Mouse (Mus musculus) heart, adult 18-20 months (tissue): ENCODE data around the gene Nell2. TPM values are rescaled to one million over a fixed set of nuclear protein-coding genes. Genes with fewer than 3 reads are reported as not detected.
"Not testable (repeated sequence)": the region's sequence is repeated elsewhere in the genome, so short reads cannot be mapped to it uniquely, and the experiment has no call there.

ENCODE experiments used
- DNase-seq, 2 experiments: peaks; one replicate each; pipeline ENCODE4 v3.0.0; 2021 to 2022; ENCODE audit warnings: mixed read lengths in 1 of 2
- long read RNA-seq, 2 experiments: library from polyadenylated mRNA; stranded (forward); transcript quantifications; one replicate each; pipeline ENCODE4 v2.0.0; 2021
- total RNA-seq, 2 experiments: library from RNA; stranded (reverse); gene quantifications; 2 replicates each; pipeline ENCODE4 v1.2.3; 2021

Nell2 gene
- total RNA-seq: not detected
- long read RNA-seq, experiment 1: 0 reads
- long read RNA-seq, experiment 2: 0 reads

DNA sequence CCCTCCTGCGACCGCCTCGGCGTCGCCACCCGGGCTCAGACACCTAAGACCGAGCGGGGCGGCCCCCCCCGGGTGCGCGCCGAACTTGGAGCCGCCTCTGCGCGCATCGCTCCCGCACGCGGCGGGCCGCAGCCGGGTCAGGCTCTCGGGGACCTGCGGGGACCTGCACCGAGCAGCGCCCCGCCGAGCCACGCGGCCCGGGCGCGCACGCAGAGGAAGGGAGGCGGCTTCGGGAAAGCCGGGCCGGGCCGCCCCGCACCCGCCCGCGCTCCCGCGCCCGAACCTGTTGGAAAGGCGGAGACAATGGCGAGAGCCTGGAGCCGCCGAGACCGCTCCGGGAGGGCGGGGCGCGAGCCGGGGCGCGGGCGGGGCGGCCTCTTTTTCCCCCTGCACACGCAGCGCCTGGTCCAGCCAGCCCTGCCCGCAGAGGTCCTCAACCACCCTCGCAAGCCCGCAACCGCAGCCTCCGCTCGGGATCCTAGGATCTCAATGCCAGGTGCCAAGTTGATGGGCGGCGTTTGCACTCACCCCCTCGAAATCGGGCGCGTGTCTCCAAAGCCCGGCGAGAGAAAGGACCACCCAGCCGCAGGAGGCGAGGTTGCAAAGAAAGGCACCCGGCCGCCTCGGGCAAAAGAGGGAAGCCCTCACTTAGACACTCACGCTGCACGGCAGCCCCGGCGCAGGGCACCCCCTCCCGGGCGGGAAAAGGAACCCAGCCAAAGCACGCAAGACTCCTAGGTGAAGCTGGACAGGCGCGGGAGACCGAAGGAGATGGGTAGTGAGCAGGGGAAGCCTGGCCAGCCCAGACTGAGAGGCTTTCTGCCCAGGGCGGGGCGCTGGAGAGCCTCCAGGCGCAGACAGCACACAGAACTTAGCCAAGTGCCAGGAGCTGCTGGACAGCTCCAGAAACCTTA, at the start of gene Nell2:
TSS of gene Nell2 (minus strand) at position 612 of the 914 bp plus-strand sequence.
- peak; percentile 3 to 5 for DNase-seq

DNA sequence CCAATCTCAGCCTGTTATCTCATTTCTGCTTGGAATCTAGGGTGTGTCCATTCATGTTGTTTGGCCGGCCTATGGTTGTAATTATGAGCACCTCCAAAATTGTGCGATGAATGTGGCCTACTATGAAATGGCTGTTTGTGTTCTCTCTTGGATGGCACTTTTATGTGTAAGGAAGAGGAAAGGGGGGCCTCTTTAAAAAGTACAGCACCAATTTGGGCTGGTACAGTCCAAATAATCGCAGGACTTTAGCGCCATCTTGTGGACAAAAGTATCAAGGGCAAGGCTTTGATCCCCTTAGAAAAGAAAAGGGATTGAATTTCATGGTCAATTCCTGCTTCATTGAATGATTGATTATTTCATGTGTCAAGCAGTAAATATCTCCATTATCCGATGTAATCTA, 46.3 kb upstream of the Nell2 start:
- DNase-seq: peak; percentile 22 to 65

DNA sequence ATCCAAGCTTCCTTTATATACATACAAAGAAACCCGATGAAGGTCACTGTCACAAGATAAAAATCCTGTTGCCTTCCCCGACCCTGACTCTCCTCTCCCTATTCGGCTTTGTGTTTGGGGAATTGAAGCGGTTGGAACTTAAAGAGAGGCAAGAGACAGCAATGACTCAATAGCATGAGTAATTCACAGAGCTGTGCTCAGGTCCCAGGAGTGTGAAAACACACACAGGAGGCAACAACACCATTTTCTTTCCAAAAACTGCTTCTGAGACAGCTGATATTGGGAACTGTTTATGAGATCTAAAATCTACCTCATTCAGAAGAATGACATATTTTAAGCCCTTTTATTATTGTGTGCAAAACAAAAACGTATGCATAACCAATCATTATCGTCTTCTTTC, 41.2 kb upstream of the Nell2 start:
- DNase-seq: no peak

DNA sequence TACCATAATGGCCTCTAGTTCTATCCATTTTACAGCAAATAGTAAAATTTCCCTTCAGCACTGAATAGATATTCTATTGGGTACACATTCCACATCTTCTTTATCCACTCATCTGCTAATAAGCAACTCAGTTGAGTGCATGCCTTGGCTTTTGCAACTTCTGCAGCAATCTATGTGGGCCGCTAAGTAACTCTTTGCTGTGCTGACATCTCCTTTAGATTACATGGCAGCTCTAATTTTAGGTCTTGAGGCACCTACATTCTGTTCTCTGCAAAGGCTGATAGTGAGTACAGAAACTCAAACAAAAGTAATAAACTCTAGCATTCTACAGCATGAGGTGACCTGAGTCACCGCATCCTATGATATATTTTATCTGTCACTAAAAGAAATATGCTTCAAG, 36.8 kb upstream of the Nell2 start:
- DNase-seq: no peak

DNA sequence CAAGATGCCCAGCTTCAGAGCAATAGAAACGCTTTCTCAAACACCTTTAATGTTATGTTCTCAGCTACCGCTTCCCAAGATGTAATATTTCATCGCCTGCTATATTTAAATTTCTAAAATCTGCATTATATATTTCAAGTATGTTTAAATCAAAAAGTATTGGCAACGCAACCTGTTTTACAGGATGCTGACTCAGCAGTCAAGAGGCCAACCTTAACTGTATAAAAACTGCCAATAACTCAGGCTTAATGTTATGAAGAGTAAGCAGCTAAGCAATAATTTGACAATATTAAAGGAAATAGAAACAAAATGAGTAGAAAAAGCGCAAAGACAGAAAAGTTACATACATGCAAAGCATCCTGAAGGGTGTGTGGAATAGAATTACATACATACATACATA, 32.9 kb upstream of the Nell2 start:
- no peak for DNase-seq

DNA sequence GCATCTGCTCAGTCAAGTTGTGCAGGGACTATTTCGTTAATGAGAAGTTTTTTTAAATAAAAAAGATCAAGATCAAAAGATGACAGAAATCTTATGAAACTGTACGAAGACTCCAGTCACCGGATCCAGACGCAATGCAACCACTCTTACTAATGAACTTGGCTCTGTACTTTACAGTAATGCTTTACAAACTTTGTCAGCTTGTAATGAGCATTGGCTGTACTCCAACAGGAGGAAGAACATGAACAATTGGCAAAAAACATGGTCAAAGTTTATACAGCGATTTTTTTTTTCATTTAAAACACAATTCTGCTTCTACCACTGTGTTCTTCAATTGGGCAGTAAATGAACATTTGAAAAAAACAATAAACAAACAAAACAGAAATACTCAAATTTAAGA, 21.7 kb upstream of the Nell2 start:
- DNase-seq: no peak

DNA sequence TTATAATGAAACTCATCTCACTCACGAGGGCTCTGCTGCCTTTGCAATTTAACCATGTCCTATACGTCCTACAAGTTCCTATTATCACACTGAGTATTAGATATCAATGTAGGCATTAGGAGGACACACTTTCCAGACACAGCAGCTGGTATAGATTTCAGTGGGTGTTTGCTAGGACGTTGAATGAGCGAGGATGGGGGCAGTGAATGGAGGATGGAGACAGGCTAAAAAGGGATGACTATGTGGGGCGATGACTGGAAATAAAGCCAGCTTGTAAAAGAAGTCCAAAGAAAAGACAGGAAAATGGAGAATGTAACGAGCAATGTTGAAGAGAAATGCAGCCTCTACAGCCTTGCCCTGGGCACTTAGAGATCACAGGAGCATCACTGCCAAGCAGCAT, 14.3 kb upstream of the Nell2 start:
- no peak for DNase-seq

DNA sequence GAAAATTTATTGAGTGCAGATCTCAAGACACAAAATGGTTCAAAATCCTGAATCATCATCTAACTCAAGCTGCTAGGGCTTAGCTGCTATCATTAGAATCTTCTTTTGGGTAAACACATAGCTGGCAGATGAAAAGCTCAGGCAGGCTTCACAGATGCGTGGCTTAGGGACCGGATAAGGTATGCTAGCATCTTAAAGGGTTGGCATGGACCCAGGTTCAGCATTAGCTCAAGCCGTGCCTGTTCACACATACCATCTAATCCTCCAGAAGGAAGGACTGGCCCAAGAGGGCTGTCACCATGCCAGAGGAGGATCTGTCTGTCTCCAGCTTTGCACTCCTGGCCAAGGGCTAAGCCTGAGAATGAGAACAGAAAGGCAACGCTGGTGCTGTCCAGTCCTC, 8.4 kb upstream of the Nell2 start:
- DNase-seq: no peak

DNA sequence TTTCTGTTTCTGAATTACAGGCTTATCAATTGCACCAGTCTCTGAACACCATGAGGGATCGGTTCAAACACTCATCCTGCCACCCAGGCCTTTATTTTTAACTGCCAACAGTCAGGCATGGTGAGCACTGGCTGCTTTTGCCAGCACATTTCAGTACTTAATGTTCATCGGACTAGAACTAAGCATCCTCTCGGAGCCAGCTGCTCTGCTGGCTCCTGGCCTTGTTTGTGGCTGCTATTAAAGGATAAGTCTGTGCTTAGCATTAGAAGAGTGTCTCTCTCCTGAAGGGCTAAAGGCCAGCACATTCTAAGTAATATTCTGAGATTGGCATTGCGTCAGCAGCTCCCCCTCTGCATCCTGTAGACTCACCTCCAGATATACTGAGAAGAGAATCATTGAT, 7.9 kb upstream of the Nell2 start:
- DNase-seq: no peak

DNA sequence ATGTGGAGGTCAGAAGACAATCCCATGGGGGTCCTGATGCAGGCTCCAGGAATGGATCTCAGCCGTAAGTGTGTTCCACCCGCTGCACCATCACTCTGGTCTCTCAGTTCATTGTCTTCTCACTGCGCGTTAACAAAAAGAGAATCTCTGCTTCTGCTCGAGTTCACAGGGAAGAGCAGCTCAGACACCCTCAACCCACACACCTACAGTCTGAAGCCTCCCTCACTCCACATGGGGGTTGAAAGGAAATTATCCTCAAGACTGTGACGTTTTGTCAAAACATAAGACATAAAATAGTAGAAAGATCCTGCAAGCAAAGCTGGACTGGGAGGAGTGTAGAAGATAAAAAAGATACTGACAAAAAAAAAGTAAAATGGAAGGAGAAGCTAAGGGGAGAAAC, 6.3 kb upstream of the Nell2 start:
- DNase-seq: no peak

DNA sequence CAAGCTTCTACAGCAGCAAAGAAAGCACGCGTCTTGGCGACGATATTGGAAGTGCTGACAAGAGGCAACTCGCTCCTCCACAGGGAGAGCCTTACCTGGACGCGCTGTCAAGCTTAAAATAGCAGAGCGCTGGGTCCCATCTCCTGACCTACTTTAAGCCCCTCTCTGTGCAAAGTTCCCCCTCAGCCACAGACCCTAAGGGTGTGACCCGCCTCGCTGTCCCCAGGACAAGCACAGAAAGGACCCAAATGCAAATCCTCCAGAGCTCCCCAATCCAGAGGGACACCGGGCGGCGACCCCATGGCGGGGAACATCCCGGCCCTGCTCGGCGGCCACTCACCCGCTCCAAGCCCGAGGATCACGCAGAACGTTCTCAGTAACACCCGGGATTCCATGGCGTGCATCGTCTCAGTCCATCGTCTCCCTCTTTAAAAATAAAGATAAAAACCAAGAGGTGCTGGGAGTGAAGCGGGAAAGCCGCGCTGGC, 855 bp downstream of the Nell2 start:
- DNase-seq: no peak

DNA sequence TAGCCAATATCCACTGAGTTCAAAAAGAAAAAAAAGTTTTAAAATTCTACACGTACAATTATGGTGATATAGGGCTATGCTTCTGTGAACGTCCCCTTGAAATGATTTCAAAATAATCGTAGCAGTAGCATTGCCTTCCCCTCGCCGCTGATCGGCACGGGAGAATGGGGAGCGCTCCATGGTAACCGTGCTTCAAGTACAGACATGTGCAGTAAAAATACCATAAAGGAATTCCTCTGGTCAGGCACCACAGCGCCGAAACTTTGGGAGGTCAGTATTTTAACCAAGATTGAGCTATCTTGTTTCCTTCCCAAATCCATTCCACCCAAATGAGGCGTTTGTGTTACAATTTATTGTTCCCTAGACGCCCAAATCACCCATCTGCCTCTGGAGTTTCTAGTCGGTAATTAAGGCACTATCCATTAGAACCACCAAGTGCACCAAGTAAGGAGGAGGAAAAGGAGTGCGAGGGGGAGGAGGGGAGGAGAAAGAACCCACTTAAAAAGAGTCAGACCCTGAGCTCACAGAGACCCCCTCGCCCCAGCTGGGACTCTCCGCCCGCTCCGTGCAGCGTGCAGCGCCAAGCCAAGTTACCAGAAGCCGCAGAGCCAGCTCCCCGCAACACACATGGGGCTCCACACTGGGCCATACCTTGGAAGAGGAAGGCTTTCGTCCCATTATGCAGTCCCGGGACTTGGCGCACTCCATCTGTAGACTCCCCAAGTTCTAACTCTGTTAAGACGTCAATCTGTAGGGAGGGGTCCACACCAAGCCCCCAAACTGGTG, 1.5 kb downstream of the Nell2 start:
- no peak for DNase-seq

DNA sequence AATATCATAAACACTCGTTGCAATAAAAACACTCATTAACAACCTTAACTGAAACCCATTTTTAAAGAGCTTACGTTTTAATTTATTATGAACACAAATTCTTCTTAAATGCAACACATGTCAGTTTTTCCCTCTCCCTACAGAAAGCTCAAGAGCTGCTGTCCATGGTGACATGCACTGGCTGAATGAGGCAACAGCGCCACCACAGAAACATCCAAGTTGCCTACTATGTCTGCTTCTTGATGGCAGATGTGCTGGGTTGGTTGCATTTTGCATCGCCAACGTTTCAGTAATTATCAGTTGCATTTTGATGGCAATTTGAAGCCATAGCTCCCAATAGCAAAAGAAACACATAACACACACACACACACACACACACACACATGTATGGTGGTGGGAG, 2.4 kb downstream of the Nell2 start:
- no peak for DNase-seq

DNA sequence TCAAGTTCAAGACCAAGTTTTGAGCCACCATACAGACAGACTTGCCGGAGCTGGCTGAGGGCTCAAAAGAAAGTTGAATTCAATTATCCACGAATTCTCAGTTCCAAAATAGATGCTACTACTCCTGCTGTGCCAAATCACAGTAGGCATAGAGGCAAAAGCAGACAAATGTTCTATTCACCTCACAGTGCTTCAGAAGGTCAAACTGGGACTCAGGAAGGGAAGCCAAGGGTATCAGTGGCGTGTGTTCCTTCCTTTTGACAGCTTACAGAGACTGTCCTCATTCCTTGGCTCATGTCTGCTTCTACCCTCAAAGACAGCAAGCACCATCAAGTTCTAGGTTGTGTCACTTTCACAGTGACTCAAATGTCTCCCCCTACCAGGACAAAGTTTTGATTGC, 10.2 kb downstream of the Nell2 start:
- no peak for DNase-seq

DNA sequence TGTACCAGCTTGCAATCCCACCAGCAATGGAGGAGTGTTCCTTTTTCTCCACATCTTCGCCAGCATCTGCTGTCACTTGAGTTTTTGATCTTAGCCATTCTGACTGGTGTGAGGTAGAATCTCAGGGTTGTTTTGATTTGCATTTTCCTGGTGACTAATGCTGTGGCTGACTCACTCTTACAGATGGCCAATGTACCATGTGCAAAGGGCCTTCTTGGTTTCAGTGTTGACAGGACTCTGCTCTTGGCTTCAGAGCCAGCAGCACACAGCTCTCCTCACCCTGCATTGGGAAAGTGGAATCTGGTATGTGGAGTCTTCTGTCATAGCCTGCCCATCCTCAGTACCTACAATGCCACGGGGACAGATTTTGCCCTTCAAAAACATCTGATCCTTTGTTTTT, 15.1 kb downstream of the Nell2 start:
- not testable (repeated sequence) for DNase-seq

DNA sequence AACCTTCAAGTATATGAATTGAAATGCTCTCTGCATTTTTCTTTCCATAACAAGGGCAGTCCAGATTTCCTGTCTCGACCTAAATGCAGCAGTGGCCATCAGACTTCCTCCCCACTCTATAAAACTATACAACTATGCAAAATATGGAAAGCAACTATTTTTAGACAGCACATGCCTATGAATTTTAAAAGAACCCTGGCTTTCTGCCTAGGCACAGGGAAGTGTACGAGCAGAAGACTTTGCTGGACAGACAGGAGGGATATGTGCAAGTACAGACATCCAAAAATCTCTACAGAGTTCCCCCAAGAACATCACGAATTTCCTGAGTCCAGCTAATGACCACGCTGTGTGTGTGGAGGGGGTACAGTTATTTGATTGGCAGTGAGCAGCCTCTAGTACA, 32.7 kb downstream of the Nell2 start:
- no peak for DNase-seq

DNA sequence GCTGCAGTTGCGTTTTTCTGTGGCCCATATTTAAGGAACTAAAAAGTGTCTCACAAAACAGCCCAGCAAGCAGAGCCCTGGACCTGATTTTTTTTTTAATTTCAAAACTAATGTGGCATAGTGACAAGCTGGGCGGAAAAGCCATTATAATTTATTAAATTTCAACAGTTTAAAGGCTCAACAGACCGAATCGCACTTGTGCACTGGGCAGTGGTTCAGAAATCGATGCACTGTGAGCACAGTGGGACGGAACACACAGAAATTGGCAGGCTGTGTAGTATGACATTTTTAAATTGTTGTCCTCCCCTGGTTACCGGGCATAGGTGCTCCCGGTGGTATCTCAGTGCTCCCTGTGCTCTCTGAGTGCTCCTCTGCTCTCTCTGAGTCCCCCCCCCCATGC, 33.2 kb downstream of the Nell2 start:
- no peak for DNase-seq

DNA sequence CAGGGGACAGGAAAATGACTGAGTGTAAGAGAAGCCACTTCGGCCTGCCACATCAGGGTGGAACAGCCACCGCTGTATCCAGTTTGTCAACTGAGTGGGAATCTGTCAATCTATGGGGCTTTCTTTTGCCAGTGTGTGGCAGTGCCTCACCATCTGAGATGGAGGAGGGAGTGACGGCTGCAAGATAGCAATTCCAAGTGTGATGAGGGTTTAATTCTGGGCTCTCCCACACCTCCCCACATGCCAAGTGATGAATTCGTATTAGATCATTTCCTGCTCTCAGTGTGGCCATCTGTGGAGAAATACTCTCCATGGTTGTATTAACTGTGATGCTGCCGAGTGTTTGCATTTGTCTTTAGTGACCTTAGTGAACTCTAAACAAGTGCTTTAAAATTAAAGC, 36.2 kb downstream of the Nell2 start:
- no peak for DNase-seq

DNA sequence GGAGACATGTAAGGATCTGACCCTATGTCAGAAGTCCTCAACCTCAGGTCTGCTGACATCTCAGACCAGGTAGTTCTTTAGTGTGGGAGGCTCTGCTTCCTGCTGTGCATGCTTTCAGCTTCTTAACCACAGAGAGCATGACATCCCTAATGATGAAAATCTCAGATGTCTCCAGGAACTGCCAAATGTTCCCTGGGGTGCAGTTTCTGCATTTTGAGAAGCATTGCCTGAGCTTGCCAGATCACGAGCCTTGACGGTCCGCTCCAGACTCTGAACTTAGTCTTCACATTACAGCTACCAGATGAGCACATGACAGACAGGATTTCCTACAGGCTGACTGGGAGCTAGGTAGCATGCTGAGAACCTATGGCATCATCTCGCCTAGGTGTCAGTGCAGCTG, 39.2 kb downstream of the Nell2 start:
- no peak for DNase-seq

DNA sequence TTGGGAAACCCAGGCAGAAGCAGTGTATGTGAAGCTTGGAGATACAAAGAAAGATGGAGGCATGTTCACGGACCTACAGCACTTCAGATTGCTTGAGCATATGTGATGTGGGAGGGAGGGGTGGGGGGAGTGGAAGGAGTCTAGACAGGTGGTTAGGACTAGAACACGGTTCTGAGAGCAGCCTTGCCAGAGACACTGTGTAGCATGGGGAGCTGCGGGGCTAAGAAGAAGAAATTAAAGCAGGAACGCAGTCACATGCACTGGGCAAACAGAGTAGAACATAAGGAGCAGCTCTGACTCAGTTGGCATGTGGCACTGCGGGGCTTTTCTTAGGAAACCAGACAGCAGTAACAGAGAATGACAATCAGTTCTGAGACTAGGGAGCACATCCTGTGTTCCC, 40.4 kb downstream of the Nell2 start:
- DNase-seq: no peak

DNA sequence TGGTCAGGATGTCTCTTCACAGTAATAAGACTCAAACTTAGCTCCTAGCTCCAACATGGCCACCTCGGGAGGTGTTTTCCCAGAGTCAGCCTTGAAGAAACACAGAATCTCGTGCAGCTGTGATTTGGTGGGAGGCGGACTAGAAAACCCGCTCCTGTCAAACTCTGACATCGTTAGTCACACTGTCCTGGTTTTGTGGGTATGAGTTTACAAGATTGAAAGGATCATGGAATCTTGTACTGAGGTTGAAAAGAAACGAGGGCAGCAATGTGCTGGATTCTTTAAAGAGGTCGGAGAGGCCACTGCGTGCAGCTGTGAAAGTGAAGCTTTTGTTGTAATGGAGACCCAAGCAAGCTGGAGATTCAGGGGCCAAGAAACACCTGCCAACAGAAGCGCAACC, 46.4 kb downstream of the Nell2 start:
- no peak for DNase-seq

DNA sequence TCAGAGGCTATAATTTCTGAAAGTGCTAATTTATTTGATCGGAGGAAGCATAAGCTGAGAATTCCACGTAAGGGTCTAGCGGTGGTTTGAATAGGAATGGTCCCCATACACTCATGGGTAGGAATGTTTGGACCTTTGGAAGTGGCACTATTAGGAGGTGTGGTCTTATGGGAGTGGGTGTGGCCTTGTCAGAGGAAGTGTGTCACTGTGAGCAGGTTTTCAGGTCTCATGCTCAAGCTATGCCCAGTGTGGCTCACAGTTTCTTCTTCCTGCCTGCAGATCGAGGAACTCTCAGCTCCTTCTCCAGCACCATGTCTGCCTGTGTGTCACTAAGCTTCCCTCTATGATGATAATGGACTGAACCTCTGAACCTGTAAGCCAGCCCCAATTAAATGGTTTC, 46.8 kb downstream of the Nell2 start:
- no peak for DNase-seq

DNA sequence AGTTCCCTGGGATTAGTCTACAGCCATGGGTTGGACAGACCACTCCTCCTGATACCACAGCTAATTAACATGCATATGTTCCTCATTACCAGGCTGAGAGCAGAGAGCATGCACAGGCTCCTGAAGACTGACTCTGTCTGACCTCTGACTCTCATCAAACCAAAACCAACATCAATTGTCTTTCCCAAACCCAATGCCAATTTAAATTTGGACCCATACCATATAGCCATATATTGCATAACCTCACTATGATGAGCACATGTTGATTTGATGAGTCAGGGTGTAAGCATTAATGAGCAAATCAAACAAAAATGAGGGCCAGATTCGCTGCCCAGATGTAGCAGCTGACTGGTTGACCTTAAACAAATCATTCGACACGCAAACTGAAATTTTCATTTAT, 51.9 kb downstream of the Nell2 start:
- no peak for DNase-seq
